Mouse (Mus musculus): Measurements from ENCODE around the gene Ankrd26.

Gene Ankrd26

GRCm38 (mm10) chr6:118482125-118482524 lies 79.9 kb downstream of the Ankrd26 start:
- in situ Hi-C loops (cut with MboI; ENCODE audit: low sequenced_read_pairs), result no loop called here

DNA sequence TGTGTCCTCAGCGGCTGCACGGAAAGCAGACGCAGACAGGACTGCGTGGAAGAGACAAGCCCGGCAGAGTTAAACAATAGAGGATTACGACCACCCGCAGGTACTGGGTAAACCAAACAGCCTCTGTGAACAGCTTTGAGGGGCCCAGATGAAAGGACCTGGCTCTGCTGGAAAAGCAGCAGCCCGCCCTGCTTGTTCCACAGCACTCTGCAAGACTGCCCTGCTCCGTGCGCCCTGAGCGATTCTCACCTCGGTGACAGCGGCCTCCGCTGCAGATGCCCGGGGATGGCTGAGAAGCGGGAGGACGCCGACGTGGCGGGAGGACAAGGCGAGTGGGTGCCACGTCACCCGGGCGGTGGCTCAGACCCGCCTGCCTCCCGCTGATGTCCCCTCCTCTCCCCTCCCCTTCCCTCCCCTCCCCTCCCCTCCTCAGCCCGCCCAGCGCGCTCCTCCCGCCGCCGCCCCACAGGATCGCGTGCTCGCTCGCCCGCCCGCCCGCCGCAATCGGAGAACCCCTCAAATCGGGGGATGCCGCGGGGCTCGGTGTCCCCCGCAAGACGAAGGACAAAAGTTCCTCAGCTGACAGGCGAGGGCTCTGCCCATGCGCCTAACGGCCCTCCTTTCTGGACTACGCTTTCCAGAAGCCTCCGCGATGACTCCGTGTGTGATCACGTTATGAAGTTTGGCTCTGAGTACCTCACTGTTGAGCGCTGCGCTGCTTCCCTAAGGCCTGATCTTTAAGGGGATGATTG lies 82.9 kb downstream of the Ankrd26 start, which contains the start of gene Zfp9:
Gene Zfp9 (minus strand): TSS at position 364 of the 752 bp plus-strand sequence.
- in situ Hi-C loops (cut with MboI; ENCODE audit: low sequenced_read_pairs), result no loop called here

GRCm38 (mm10) chr6:118477875-118478785 lies 83.9 kb downstream of the Ankrd26 start:
- in situ Hi-C loops (cut with MboI; ENCODE audit: low sequenced_read_pairs), result no loop called here

DNA sequence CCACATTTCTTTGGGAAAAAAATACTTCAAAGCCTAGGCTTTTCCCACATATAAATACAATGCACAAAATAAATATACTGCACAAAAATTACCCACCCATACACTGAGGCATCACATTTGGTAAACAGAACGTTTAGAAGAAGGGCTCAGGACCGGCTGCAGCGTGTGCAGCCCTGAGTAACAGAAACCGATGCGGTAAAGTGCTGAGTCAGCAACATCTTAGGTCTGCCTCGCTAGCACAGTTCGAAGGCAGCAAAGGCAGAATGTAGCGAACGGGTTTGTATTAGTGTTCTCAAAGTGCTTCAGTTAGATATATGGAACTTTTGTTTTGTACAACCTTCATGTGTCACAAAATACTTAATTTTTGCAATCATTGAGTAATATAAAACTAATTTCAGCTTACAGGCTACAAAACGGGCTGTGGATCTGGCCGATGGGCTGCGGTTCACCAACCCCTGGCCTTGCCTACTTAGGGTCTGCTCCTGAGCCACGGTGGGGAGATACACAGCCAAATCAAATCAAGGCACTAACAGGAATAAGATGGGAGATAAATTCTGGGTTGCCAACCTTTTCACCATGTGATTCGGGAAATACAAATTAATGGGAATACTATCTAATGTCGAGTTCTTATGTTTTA lies 99.8 kb downstream of the Ankrd26 start:
- in situ Hi-C loops (cut with MboI; ENCODE audit: low sequenced_read_pairs), result no loop called here

DNA sequence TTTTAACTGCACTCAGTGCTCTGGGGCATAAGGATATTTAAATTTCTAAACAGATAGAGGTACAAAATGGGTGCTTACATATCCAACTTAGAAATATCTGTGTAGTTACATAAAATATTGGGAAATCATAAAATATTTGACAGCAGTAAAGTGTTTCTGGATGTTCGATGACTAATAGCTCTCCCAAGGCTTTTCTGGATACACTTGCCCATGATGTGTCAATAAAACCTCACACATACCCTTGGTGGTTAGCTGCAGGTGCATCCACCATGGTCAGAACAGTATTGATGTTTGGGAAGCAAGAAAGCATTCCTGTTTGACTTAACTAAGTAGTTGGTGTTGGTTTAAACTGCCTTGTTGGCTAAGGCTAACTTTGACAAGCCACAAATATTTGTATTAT lies 104.3 kb downstream of the Ankrd26 start:
- in situ Hi-C loops (cut with MboI; ENCODE audit: low sequenced_read_pairs), result no loop called here

GRCm38 (mm10) chr6:118455042-118455631 lies 106.9 kb downstream of the Ankrd26 start, which contains the start of gene Zfp248:
Zfp248 (minus strand) TSS chr6:118455528.
- in situ Hi-C loops (cut with MboI; ENCODE audit: low sequenced_read_pairs), result no loop called here

- in situ Hi-C loops (cut with MboI; ENCODE audit: low sequenced_read_pairs), result no loop called here
Observed at GRCm38 (mm10) chr6:118454452-118454851, 107.6 kb downstream of the Ankrd26 start.
